Mouse (Mus musculus) kidney, adult 2 months (tissue): ENCODE measurements around the gene Rab8b. TPM values are rescaled to one million over a fixed set of nuclear protein-coding genes. Genes with fewer than 3 reads are reported as not detected.

Source experiments
- DNase-seq: peaks from one replicate; pipeline ENCODE4 v3.0.0; 2021
- H3K27ac ChIP-seq: fragments of 200-500 bp; 2 replicates; pipeline ENCODE4 v1.5.1; 2012; ENCODE audit warnings: low read depth, low read length, control low read depth, inconsistent platforms; ENCODE audit not compliant: insufficient read depth
- H3K27me3 ChIP-seq: fragments of 200-500 bp; replicated peaks from 2 replicates; pipeline ENCODE4 v1.6.1; 2012; ENCODE audit warnings: mild to moderate bottlenecking, moderate library complexity, low read length, inconsistent platforms; ENCODE audit not compliant: control insufficient read depth, insufficient read depth
- H3K36me3 ChIP-seq: fragments of 200-500 bp; 2 replicates; pipeline ENCODE4 v1.6.1; 2012; ENCODE audit warnings: mild to moderate bottlenecking, moderate library complexity, low read length, inconsistent platforms; ENCODE audit not compliant: control insufficient read depth, insufficient read depth
- H3K4me1 ChIP-seq: fragments of 200-500 bp; 2 replicates; pipeline ENCODE4 v1.6.1; 2011; ENCODE audit warnings: low read length; ENCODE audit not compliant: control insufficient read depth, insufficient read depth
- H3K4me3 ChIP-seq: fragments of 200-500 bp; 2 replicates; pipeline ENCODE4 v1.5.1; 2011; ENCODE audit warnings: mild to moderate bottlenecking, low read depth, low read length, control low read depth; ENCODE audit not compliant: insufficient read depth
- CTCF ChIP-seq: fragments of 200-500 bp; conservative IDR thresholded peaks from 2 replicates; pipeline ENCODE4 v1.5.1; 2011; ENCODE audit warnings: low read depth, mild to moderate bottlenecking, control low read depth, low read length, moderate library complexity, mixed read lengths; ENCODE audit not compliant: insufficient read depth, insufficient read length
- POLR2A ChIP-seq: fragments of 200-500 bp; IDR thresholded peaks from one replicate; pipeline ENCODE4 v1.6.1; 2011; ENCODE audit warnings: low read depth, low read length, control low read depth
- WGBS: fragments of 180-500 bp; shearing (Covaris S2); methylation state at CpG from one replicate; pipeline ENCODE4 v1.1.7; 2018; 5-methylcytosine and 5-hydroxymethylcytosine counted together
- polyA plus RNA-seq: library from polyadenylated mRNA; depleted of rRNA; stranded (reverse); fragments of >200 nt; gene quantifications from 2 replicates; pipeline ENCODE4 v1.2.3, GENCODE M21; 2012

Rab8b gene
- polyA plus RNA-seq, 1 experiment: 8.1 TPM

DNA sequence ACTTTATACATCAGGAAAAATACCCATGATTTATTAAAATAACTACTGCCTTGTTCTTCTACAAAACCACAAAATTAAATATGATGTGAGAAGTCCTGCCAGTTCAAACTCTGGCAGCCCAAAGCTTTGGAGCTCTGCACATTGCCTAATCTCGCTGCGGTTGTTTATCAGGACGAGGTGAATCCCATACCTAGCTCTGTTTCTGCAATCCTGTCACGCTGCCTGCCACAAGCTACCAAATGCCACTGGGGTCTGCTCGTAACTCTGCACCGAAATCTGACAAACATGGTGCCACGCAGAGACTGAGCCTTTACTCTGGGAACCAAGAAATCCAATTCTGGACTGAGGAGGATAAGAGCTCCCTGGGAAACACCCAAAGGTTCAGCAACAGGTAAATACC is 9.6 kb downstream of the Rab8b start:
- H3K27me3 ChIP-seq: no peaks in the 10 kb centered on the region
- peaks cover 4% of the 10 kb centered on the region; the same call in 1 of the 2 replicates for H3K4me1 ChIP-seq
- TF ChIP-seq POLR2A: no peak
- no peak for TF ChIP-seq CTCF
- H3K36me3 ChIP-seq: no peaks in the 10 kb centered on the region
- WGBS: 84% methylated on average over 7 of the region's 7 CpGs
- H3K27ac ChIP-seq: no peak overlapping the region
- DNase-seq: no peak
- H3K4me3 ChIP-seq: no peak overlapping the region

DNA sequence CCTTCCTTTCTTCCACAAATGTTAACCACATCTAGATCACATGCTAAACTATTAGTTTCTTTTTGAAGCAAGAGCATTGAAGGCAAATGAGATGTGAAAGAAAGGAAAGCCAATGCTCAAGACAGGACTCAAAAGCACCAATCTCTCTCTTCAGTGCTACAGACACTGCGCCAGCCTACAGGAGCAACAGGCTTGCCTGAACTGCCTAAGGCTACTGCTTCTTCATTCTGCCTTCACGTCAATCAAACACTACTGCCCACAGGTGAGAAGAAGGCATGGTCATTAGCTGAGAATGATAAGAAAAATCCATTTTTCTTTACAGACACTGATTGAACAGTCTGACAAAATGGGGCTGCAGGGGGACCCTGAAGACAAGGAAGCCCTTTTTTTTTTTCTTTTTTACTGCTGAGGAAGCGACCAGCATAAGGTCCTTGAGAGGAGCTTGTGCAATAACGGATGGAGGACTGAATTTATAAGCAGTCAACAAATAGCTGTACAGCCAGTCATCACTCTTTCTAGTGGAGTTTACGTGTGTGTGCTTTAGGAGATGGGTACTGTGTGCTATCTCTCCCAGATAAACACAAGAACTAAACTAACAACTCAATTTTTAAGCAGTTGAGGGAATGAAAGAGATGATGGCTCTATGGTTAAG is 11.6 kb downstream of the Rab8b start:
- 82% methylated on average over 5 of the region's 5 CpGs for WGBS
- Histone ChIP-seq H3K27ac (no peak overlapping the region), H3K4me3 (no peak overlapping the region), H3K36me3 (no peaks in the 10 kb centered on the region), H3K27me3 (no peaks in the 10 kb centered on the region), H3K4me1 (no peaks in the 10 kb centered on the region; the same call in 1 of the 2 replicates)
- no peak for DNase-seq
- no peak for TF ChIP-seq POLR2A
- TF ChIP-seq CTCF: no peak

DNA sequence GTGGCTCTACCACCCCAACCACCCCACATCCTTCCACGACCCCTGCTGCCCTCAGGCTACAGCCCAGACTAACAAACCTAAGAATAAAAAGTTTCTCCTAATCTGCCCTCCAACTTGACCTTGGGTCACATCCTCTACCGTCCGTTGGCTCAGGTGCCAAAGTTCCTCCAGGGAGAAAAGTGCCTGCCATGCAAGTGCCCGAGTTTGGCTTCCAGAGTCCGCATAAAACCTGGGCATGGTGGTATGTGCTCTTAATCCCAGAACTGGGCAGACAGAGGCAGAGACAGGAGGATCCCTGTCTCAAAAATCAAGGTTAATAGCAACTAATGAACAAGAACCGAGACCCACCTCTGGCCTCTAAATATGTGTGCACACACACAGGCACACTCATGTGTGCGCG is 12.4 kb downstream of the Rab8b start:
- 63% methylated on average over 8 of the region's 8 CpGs for WGBS
- TF ChIP-seq POLR2A: no peak
- TF ChIP-seq CTCF: no peak
- Histone ChIP-seq H3K4me1 (no peaks in the 10 kb centered on the region; the same call in 1 of the 2 replicates), H3K36me3 (no peaks in the 10 kb centered on the region), H3K27ac (no peak overlapping the region), H3K4me3 (no peak overlapping the region), H3K27me3 (no peaks in the 10 kb centered on the region)
- DNase-seq: no peak

DNA sequence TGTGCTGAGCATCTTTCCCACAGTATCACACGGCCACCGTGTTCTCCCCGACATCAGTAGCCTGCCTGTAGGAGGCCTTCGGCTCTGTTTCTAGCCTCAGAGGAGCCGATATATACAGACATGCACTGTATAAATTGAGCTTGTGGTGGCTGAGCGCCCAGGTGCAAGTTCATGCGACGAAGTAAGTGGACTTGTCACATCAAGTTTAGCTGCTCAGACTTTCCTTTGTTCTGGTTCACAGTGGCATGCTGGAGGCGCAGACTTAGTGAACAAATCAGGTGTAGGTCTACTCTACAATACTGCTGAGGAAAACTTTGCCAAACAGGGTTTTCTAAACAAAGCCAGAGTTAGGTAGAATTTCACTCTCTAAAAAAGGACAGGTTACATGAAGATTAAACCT is 13.5 kb downstream of the Rab8b start:
- Histone ChIP-seq H3K36me3 (no peaks in the 10 kb centered on the region), H3K4me1 (no peaks in the 10 kb centered on the region; the same call in 1 of the 2 replicates), H3K27me3 (no peaks in the 10 kb centered on the region), H3K4me3 (no peak overlapping the region), H3K27ac (no peak overlapping the region)
- no peak for DNase-seq
- 68% methylated on average over 9 of the region's 9 CpGs for WGBS
- TF ChIP-seq CTCF: no peak
- TF ChIP-seq POLR2A: no peak

DNA sequence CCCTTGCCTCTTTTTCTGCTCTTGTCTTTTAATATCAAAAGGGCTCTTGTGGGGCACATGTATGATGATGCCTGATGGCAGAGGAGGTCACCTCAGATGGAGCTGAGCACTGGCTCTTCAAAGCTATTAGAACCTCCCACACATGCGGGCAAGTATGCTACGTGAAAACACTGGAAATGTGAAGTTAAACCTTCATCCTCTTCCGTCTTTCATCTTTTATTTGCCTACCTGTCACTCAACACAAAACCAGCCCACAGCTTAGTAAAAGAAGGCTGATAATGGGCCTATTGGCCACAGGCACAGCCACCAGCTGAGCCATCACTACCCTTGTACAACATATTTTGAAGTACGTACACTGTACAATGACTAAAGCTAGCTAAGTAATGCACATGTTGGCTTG is 20.0 kb downstream of the Rab8b start:
- DNase-seq: no peak
- no peaks in the 10 kb centered on the region for H3K27me3 ChIP-seq
- TF ChIP-seq CTCF (no peak), POLR2A (no peak)
- no peaks in the 10 kb centered on the region for H3K4me1 ChIP-seq
- H3K4me3 ChIP-seq: no peak overlapping the region
- 88% methylated on average over 4 of the region's 4 CpGs for WGBS
- H3K36me3 ChIP-seq: no peaks in the 10 kb centered on the region
- no peak overlapping the region for H3K27ac ChIP-seq

DNA sequence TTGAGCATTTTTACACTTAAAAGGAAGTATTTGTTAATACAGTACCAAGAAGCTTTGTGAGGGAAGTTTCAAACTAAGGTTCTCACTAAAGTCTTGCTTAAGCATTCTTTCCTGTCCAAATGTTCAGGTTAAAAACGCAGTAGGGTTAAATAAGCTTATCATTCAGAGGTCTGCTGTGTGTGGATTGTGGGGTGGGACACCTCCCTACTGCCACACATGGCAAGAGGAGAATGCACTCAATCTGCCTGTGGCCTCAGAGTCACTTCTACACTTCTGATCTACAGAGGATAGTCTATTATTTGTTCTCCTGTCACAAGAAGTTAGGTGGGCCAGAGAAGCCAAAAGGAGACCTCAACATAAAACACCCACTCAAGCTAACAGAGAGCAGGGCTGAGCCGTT is 20.4 kb downstream of the Rab8b start:
- WGBS: 77% methylated on average over 2 of the region's 2 CpGs
- TF ChIP-seq CTCF (no peak), POLR2A (no peak)
- Histone ChIP-seq H3K36me3 (no peaks in the 10 kb centered on the region), H3K27me3 (no peaks in the 10 kb centered on the region), H3K4me1 (no peaks in the 10 kb centered on the region), H3K4me3 (no peak overlapping the region), H3K27ac (no peak overlapping the region)
- no peak for DNase-seq

DNA sequence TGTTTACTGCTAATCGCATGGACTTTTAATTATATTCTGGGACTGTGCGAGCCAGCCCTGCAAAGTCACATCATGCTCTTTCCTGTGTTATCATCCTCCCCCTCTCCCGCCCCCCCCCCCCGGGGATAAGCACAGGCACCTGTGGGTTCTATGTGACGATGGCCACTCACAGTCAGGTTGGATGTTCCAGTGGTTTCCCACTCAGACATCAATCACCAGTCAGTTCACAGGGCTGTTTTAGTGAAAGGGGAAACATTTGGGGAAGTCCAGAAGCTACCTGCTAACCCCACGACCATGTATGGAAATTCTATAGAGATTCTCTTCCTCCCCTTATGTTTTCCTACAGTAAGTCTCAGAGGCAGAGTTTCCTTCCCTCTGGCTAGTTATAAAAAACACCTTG is 21.6 kb downstream of the Rab8b start:
- no peak overlapping the region for H3K4me3 ChIP-seq
- 76% methylated on average over 6 of the region's 6 CpGs for WGBS
- H3K27ac ChIP-seq: no peak overlapping the region
- TF ChIP-seq POLR2A (no peak), CTCF (no peak)
- no peaks in the 10 kb centered on the region for H3K36me3 ChIP-seq
- H3K4me1 ChIP-seq: no peaks in the 10 kb centered on the region
- no peak for DNase-seq
- H3K27me3 ChIP-seq: no peaks in the 10 kb centered on the region
